8 mouse cellular contexts compared by ENCODE assay signal in the genomic region with DNA sequence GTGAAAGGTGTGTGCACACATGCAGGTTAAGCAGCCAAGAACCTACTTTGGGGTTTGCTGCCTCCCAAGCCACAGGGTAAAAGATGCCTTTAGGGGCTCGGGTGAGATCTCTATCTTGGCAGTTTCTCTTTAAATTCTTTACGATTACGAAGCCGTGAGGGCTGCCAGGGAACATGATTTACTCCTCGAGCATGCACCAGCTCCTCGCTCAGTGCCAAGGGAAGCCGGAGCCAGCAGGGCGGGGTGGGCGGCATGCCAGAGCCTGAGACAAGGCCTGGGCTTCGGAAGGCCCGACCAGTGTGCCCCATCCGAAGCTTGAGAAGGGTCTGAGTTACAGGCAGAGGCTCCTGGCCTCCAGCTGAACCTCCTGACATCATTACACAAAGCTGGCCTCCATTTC. TPM values are rescaled to one million over a fixed set of nuclear protein-coding genes. Genes with fewer than 3 reads are reported as not detected.
DNase-seq lines count a peak whose midpoint lies in the region; ATAC-seq and TF ChIP-seq lines count a peak whose summit lies in the region.

No protein-coding gene starts in this region.

- no peak for TF ChIP-seq POLR2A in thymus, adult 2 months (IDR thresholded peaks at IDR 0.05; ENCODE audit: control insufficient read depth, extremely low read depth, insufficient read depth, low read length, poor library complexity)

- DNase-seq in embryonic facial prominence, embryonic 10.5 days (ENCODE audit: low spot score): no peak
- peak; percentile 79 to 89 for DNase-seq in cerebellum, postnatal 4 days (ENCODE audit: low spot score in 2 of 2)
- DNase-seq in heart, postnatal 0 days (ENCODE audit: low spot score): no peak
- peak; percentile 22 to 64 for DNase-seq in layer of hippocampus, adult 18-20 months (ENCODE audit: low spot score in 2 of 2)
- DNase-seq in lung, postnatal 0 days (ENCODE audit: low spot score): peak; percentile 88
- DNase-seq in thymus, adult 2 months: no peak

- WGBS in embryonic facial prominence, embryonic 12.5 days: 64% methylated on average over 12 of the region's 12 CpGs
- WGBS in embryonic facial prominence, embryonic 10.5 days: 83% methylated on average over 12 of the region's 12 CpGs
- WGBS in heart, postnatal 0 days: 27% methylated on average over 12 of the region's 12 CpGs
- WGBS in lung, postnatal 0 days: 8% methylated on average over 12 of the region's 12 CpGs
- WGBS in stomach, embryonic 15.5 days: 36% methylated on average over 12 of the region's 12 CpGs
- 76% methylated on average over 12 of the region's 12 CpGs for WGBS in thymus, adult 2 months

- no peaks in the 10 kb centered on the region for H3K27me3 ChIP-seq in embryonic facial prominence, embryonic 12.5 days
- peaks cover 13% of the 10 kb centered on the region; the same call in 1 of the 2 replicates for H3K27me3 ChIP-seq in embryonic facial prominence, embryonic 10.5 days (replicated peaks; ENCODE audit: low read depth, poor library complexity, severe bottlenecking)
- H3K27me3 ChIP-seq in heart, postnatal 0 days (ENCODE audit: control insufficient read depth, insufficient read depth, low read length): peaks cover 6% of the 10 kb centered on the region; the same call in 1 of the 2 replicates
- H3K27me3 ChIP-seq in lung, postnatal 0 days (replicated peaks; ENCODE audit: insufficient read depth, low read length): no peaks in the 10 kb centered on the region
- no peaks in the 10 kb centered on the region for H3K27me3 ChIP-seq in stomach, embryonic 15.5 days (replicated peaks)
- H3K27me3 ChIP-seq in thymus, adult 2 months (ENCODE audit: control insufficient read depth, insufficient read depth, low read length): no peaks in the 10 kb centered on the region

- H3K9ac ChIP-seq in embryonic facial prominence, embryonic 12.5 days: no peak overlapping the region
- H3K9ac ChIP-seq in heart, postnatal 0 days (replicated peaks; ENCODE audit: low read depth, low read length): no peak overlapping the region
- H3K9ac ChIP-seq in lung, postnatal 0 days (replicated peaks; ENCODE audit: low read depth): no peak overlapping the region
- no peak overlapping the region for H3K9ac ChIP-seq in stomach, embryonic 15.5 days

- TF ChIP-seq EP300 in heart, postnatal 0 days (IDR thresholded peaks at IDR 0.05; ENCODE audit: low read depth): no peak
- TF ChIP-seq EP300 in lung, postnatal 0 days (IDR thresholded peaks at IDR 0.05): 0 out of 2 replicates have a peak, but pooled peaks have one; percentile 19

- H3K27ac ChIP-seq in embryonic facial prominence, embryonic 12.5 days: peak overlapping the region; percentile 42; the same call in 1 of the 2 replicates
- H3K27ac ChIP-seq in embryonic facial prominence, embryonic 10.5 days (replicated peaks): no peak overlapping the region
- H3K27ac ChIP-seq in heart, postnatal 0 days (ENCODE audit: low read depth): no peak overlapping the region
- peak overlapping the region; percentile 87; the same call in 1 of the 2 replicates for H3K27ac ChIP-seq in lung, postnatal 0 days (ENCODE audit: low read length)
- peak overlapping the region; percentile 61 for H3K27ac ChIP-seq in stomach, embryonic 15.5 days
- H3K27ac ChIP-seq in thymus, adult 2 months (ENCODE audit: control insufficient read depth, insufficient read depth, low read length): no peak overlapping the region

- no peak overlapping the region for H3K4me3 ChIP-seq in embryonic facial prominence, embryonic 12.5 days
- no peak overlapping the region for H3K4me3 ChIP-seq in embryonic facial prominence, embryonic 10.5 days
- H3K4me3 ChIP-seq in heart, postnatal 0 days (ENCODE audit: low read depth, low read length): no peak overlapping the region
- no peak overlapping the region for H3K4me3 ChIP-seq in lung, postnatal 0 days (ENCODE audit: low read depth, low read length)
- H3K4me3 ChIP-seq in stomach, embryonic 15.5 days (replicated peaks): no peak overlapping the region
- no peak overlapping the region for H3K4me3 ChIP-seq in thymus, adult 2 months (ENCODE audit: control insufficient read depth, insufficient read depth, low read length)

- H3K4me2 ChIP-seq in embryonic facial prominence, embryonic 12.5 days (replicated peaks): no peak overlapping the region
- no peak overlapping the region for H3K4me2 ChIP-seq in heart, postnatal 0 days (ENCODE audit: low read depth, low read length)
- H3K4me2 ChIP-seq in lung, postnatal 0 days (replicated peaks; ENCODE audit: low read depth, low read length): 0 out of 2 replicates have a peak overlapping the region, but pooled peaks have one; percentile 12
- no peak overlapping the region; the same call in 1 of the 2 replicates for H3K4me2 ChIP-seq in stomach, embryonic 15.5 days

- H3K9me3 ChIP-seq in embryonic facial prominence, embryonic 12.5 days: no peaks in the 10 kb centered on the region
- no peaks in the 10 kb centered on the region for H3K9me3 ChIP-seq in embryonic facial prominence, embryonic 10.5 days
- H3K9me3 ChIP-seq in heart, postnatal 0 days (replicated peaks; ENCODE audit: control insufficient read depth, low read length): no peaks in the 10 kb centered on the region
- H3K9me3 ChIP-seq in lung, postnatal 0 days (ENCODE audit: low read length): no peaks in the 10 kb centered on the region
- H3K9me3 ChIP-seq in stomach, embryonic 15.5 days: no peaks in the 10 kb centered on the region

- TF ChIP-seq CTCF in heart, postnatal 0 days (IDR thresholded peaks at IDR 0.05; ENCODE audit: low read depth): no peak
- TF ChIP-seq CTCF in lung, postnatal 0 days (IDR thresholded peaks at IDR 0.05): no peak
- TF ChIP-seq CTCF in thymus, adult 2 months (IDR thresholded peaks at IDR 0.05; ENCODE audit: borderline replicate concordance, control insufficient read depth, extremely low read depth, insufficient read depth, low read length, poor library complexity): no peak

- ATAC-seq in embryonic facial prominence, embryonic 12.5 days (ENCODE audit: insufficient number of reproducible peaks, insufficient read depth, low FRiP score, low TSS enrichment): no peak
- peak; percentile 30; the same call in 1 of the 2 replicates for ATAC-seq in heart, postnatal 0 days (ENCODE audit: insufficient read depth, low read depth)
- peak; percentile 62 for ATAC-seq in lung, postnatal 0 days
- ATAC-seq in stomach, embryonic 15.5 days (ENCODE audit: insufficient read depth, low FRiP score, low read depth): no peak

- H3K36me3 ChIP-seq in embryonic facial prominence, embryonic 12.5 days: peaks cover 44% of the 10 kb centered on the region
- H3K36me3 ChIP-seq in embryonic facial prominence, embryonic 10.5 days (replicated peaks): peaks cover 73% of the 10 kb centered on the region
- no peaks in the 10 kb centered on the region for H3K36me3 ChIP-seq in heart, postnatal 0 days (replicated peaks; ENCODE audit: control insufficient read depth, insufficient read depth, low read length)
- H3K36me3 ChIP-seq in lung, postnatal 0 days (ENCODE audit: insufficient read depth, low read length): peaks cover 7% of the 10 kb centered on the region; the same call in 1 of the 2 replicates
- H3K36me3 ChIP-seq in stomach, embryonic 15.5 days: no peaks in the 10 kb centered on the region
- no peaks in the 10 kb centered on the region for H3K36me3 ChIP-seq in thymus, adult 2 months (ENCODE audit: control insufficient read depth, insufficient read depth, low read length)

- H3K4me1 ChIP-seq in embryonic facial prominence, embryonic 12.5 days: peaks cover 98% of the 10 kb centered on the region
- peaks cover 100% of the 10 kb centered on the region for H3K4me1 ChIP-seq in embryonic facial prominence, embryonic 10.5 days
- H3K4me1 ChIP-seq in heart, postnatal 0 days (ENCODE audit: control insufficient read depth, insufficient read depth): peaks cover 24% of the 10 kb centered on the region
- peaks cover 69% of the 10 kb centered on the region for H3K4me1 ChIP-seq in lung, postnatal 0 days (ENCODE audit: insufficient read depth, low read depth, low read length)
- peaks cover 94% of the 10 kb centered on the region for H3K4me1 ChIP-seq in stomach, embryonic 15.5 days
- H3K4me1 ChIP-seq in thymus, adult 2 months (replicated peaks; ENCODE audit: control insufficient read depth, insufficient read depth, low read length): 0 out of 2 replicates have a peak, but pooled peaks cover 2% of the 10 kb centered on the region

RNA-seq across cellular contexts. Expression of a gene that starts 8.7 kb away (rescaled TPM):
- 52.4 and 53.1 TPM in 2 replicates for polyA plus RNA-seq in embryonic facial prominence, embryonic 12.5 days (2016; fragmentation: Nextera tagmentation; extraction: Ambion mirVana)
- polyA plus RNA-seq in embryonic facial prominence, embryonic 10.5 days (2016; fragmentation: Nextera tagmentation; extraction: Ambion mirVana): 13.2 and 21.4 TPM in 2 replicates
- total RNA-seq in heart, postnatal 0 days (2014; rRNA removed; ENCODE audit: low replicate concordance): 38.4 and 59.5 TPM in 2 replicates
- polyA plus RNA-seq in heart, postnatal 0 days (2015; fragmentation: Nextera tagmentation; extraction: Ambion mirVana): 2.6 and 2.7 TPM in 2 replicates
- 1 to 10 TPM; 2.8 to 5.9 TPM for total RNA-seq in layer of hippocampus, adult 18-20 months (2021)
- polyA plus RNA-seq in lung, postnatal 0 days (2015; fragmentation: Nextera tagmentation; extraction: Ambion mirVana): 23.4 and 24.9 TPM in 2 replicates
- 19.7 and 21.3 TPM in 2 replicates for polyA plus RNA-seq in stomach, embryonic 15.5 days (2015; fragmentation: Nextera tagmentation; extraction: Ambion mirVana)
- polyA plus RNA-seq in thymus, adult 2 months (2012; rRNA removed): 35.5 and 41.3 TPM in 2 replicates

RNA-seq across cellular contexts. Expression of a gene that starts 22.1 kb away (rescaled TPM):
- 1.4 and 3.0 TPM in 2 replicates for polyA plus RNA-seq in embryonic facial prominence, embryonic 12.5 days (2016; fragmentation: Nextera tagmentation; extraction: Ambion mirVana)
- 3.4 and 4.3 TPM in 2 replicates for polyA plus RNA-seq in embryonic facial prominence, embryonic 10.5 days (2016; fragmentation: Nextera tagmentation; extraction: Ambion mirVana)
- total RNA-seq in heart, postnatal 0 days (2014; rRNA removed; ENCODE audit: low replicate concordance): not detected in 2 replicates
- 0.25 and 0.33 TPM in 2 replicates for polyA plus RNA-seq in heart, postnatal 0 days (2015; fragmentation: Nextera tagmentation; extraction: Ambion mirVana)
- total RNA-seq in layer of hippocampus, adult 18-20 months (2021): not detected
- 0.23 and 0.30 TPM in 2 replicates for polyA plus RNA-seq in lung, postnatal 0 days (2015; fragmentation: Nextera tagmentation; extraction: Ambion mirVana)
- 1.1 and 1.9 TPM in 2 replicates for polyA plus RNA-seq in stomach, embryonic 15.5 days (2015; fragmentation: Nextera tagmentation; extraction: Ambion mirVana)
- polyA plus RNA-seq in thymus, adult 2 months (2012; rRNA removed): 0.13 and 0.34 TPM in 2 replicates

RNA-seq across cellular contexts. Expression of a gene that starts 32.3 kb away (rescaled TPM):
- polyA plus RNA-seq in embryonic facial prominence, embryonic 12.5 days (2016; fragmentation: Nextera tagmentation; extraction: Ambion mirVana): 8.2 and 8.3 TPM in 2 replicates
- polyA plus RNA-seq in embryonic facial prominence, embryonic 10.5 days (2016; fragmentation: Nextera tagmentation; extraction: Ambion mirVana): 5.6 and 6.6 TPM in 2 replicates
- 8.9 and 16.9 TPM in 2 replicates for total RNA-seq in heart, postnatal 0 days (2014; rRNA removed; ENCODE audit: low replicate concordance)
- 2.7 and 4.0 TPM in 2 replicates for polyA plus RNA-seq in heart, postnatal 0 days (2015; fragmentation: Nextera tagmentation; extraction: Ambion mirVana)
- 10 to 100 TPM; 57.8 to 62.6 TPM for total RNA-seq in layer of hippocampus, adult 18-20 months (2021)
- polyA plus RNA-seq in lung, postnatal 0 days (2015; fragmentation: Nextera tagmentation; extraction: Ambion mirVana): 0.51 and 0.81 TPM in 2 replicates
- 19.5 and 28.6 TPM in 2 replicates for polyA plus RNA-seq in stomach, embryonic 15.5 days (2015; fragmentation: Nextera tagmentation; extraction: Ambion mirVana)
- polyA plus RNA-seq in thymus, adult 2 months (2012; rRNA removed): 9.1 and 11.2 TPM in 2 replicates

Comparison
In these comparisons a context has a peak if more than half of its experiments do, and no peak if none do; other contexts are left out.
1. H3K27ac ChIP-seq: peak in embryonic facial prominence, embryonic 12.5 days (single experiment), lung, postnatal 0 days (single experiment) and stomach, embryonic 15.5 days (single experiment); none in embryonic facial prominence, embryonic 10.5 days (single experiment), heart, postnatal 0 days (single experiment) and thymus, adult 2 months (single experiment).
2. ATAC-seq: peak in heart, postnatal 0 days (single experiment) and lung, postnatal 0 days (single experiment); none in embryonic facial prominence, embryonic 12.5 days (single experiment) and stomach, embryonic 15.5 days (single experiment).
3. DNase-seq: peak in cerebellum, postnatal 4 days (2 of 2), layer of hippocampus, adult 18-20 months (2 of 2) and lung, postnatal 0 days (single experiment); none in embryonic facial prominence, embryonic 10.5 days (single experiment), heart, postnatal 0 days (single experiment) and thymus, adult 2 months (single experiment).